Mouse (Mus musculus) heart, postnatal 25 days (tissue): ENCODE data around the gene Slc29a1. TPM values are rescaled to one million over a fixed set of nuclear protein-coding genes. Genes with fewer than 3 reads are reported as not detected.

Source experiments
- DNase-seq: peaks from one replicate; pipeline ENCODE4 v3.0.0; 2022; ENCODE audit warnings: low spot score
- intact Hi-C: fragments of 180-260 bp; cut with DNase I; formaldehyde crosslinking; loops from one replicate; pipeline ENCODE4 v1.15.1; 2025
- total RNA-seq, 2 experiments: library from RNA; stranded (reverse); gene quantifications; 2 replicates each; pipeline ENCODE4 v1.2.3; 2021

Slc29a1 gene
- total RNA-seq, 2 experiments from 2014 or later: 77.9 to 78.4 TPM

DNA sequence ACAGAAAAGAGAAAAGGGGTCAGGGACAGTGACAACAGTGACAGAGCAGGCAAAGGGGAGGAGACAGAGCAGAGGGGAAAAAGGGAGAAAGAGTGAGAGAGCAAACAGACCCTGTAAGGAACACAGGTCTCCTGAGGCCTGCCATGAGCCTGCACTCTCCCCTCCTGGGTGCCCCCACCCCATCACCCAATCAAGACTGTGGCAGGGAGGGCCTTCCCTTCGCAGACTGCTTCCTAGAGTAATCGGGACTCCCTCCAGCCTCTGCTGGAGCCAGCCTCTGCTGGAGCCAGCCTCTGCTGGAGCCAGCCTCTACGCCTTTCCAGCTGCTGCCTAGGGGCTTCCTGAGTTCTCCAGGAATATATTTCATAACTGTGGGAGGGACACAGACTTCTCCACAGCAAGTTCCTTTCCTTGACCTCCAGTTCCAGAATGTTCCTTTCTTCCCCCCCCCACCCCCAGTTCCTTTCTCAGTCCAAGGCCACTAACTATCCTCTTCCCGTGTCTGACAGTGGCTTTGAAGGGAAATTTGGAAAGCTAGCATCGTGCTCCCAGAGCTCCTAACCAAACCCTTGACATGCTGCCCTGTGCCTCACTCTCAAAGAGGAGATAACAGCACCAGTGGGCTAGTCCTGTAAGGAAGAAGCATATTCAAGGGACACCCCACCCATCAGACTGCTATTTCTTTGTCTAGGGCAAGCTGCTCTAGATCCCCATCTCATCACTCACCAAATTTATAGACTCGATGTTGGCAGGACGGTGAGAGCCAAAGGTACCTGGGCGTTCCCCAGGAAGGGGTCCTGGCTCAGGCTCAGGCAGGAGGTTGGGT is 6.6 kb downstream of the Slc29a1 start:
- DNase-seq: peak; percentile 67
- intact Hi-C loops: no loop called here

DNA sequence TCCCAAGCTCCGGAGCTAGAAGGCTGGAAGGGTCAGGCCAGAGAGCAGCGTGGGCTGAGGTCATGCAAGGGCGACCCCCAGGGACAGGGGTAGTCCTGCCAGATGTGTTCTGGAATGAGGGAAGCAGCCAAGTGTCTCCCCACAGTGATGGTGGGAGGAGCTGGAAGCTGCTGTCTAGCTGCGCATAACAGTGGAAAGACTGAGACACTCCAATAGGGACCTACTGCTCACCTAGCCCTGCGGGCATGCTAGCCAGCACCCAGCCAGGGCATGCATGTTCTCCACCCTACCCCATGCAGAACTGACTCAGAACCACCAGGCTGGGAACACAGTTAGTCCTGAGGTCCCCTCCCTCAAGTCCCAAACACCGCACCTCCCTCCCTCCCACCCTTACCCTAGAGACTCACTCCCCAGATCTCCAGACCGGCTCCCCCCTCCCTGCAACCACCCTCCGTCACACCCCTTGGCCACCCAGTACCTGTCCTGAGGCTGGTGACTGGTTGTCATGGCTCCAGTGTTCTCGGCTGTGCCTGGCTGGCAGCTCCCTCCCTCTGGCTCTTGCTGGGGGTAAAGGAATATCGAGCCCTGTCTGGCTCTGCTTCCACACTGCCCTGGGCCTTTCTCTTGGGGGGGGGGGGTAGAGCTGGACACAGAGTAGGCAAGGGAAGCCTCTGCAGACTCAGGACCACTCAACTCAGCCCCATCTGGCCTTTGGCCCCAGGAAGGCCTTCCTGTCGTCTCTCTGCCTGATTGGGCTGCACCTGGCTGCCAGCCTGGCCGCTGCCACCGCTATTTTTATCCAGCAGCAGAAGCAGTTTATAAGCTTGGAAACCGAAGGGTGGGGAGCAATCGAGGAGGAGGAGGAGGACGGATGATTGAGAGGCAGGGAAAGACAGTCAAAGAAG is 7.5 kb downstream of the Slc29a1 start:
- DNase-seq: peak; percentile 70
- intact Hi-C loops: no loop called here

DNA sequence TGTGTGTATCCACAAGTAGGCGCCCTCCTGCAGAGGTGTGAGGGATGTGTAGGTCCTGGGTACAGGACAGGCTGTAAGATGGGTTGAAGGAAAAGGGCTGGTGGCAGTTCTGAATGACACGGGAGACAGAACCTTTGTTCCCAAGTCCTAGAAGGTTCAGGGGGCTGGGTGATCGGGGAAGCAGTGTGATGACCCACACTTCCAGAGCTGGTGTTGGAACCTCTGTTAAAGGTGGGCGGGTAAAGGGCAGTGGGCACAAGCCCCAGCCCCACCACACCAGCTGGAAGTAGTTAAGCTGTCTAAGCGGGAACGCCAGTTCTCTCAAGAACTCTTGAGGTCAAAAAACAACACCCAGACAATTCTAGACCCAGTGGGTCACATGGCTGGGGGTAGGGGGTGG is 9.0 kb downstream of the Slc29a1 start:
- intact Hi-C loops: no loop called here
- no peak for DNase-seq

DNA sequence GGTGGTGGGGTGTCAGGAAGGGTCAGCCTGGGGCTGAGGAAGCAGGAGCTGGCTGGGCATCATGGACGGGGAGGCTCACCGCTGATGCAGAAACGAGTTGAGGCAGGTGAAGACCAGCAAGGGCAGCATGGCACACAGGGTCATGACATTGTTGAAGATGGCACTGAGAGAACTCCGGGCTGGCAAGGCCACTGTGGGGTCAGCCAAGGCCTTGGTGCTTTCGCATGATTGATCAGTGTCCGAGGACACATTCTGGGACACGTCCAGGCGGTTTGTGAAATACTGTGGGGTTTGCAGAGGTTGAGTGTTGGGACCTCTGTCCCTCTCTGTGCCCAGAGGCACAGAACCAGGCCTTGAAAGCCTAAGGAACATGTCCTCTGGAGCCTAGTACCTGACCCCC is 9.6 kb downstream of the Slc29a1 start:
- no peak for DNase-seq
- intact Hi-C loops: no loop called here

DNA sequence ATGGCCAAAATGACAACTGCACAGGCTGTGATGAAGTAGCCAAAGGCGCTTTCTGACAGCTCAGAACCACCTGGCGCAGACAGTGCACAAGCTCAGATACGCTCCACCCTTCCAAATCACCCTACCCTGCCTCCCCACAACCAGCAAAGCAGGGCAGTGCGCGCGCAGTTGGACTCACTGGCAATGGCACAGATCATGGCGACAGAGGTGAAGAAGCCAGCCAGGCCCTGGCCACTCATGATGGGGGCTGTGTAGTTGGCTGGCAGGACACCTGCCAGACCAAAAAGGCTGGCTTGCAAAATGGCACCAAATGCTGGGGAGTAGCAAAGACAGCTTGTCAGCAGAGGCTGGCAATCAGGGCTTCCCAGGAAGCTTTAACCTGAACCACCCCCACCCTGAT is 10.2 kb downstream of the Slc29a1 start:
- intact Hi-C loops: no loop called here
- DNase-seq: no peak

DNA sequence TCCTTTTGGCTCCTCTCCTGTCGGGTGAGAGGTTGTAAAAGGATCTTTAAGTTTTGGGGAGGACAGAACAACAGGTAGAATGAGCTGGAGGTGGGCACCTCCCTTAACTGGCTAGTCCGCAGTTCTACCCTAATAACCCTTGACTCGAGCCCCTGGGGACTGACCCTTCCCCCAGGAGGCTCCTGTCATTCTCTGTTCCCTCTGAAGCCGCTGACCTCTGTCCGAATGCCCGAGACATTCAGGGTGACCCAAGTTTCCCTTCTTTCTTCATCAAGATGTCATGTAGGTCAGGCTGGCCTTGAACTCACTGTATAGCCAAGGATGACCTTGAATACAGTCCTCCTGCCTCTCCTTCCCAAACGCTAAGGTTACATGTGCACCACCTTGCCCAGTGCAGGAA is 11.0 kb downstream of the Slc29a1 start:
- no peak for DNase-seq
- intact Hi-C loops: no loop called here

DNA sequence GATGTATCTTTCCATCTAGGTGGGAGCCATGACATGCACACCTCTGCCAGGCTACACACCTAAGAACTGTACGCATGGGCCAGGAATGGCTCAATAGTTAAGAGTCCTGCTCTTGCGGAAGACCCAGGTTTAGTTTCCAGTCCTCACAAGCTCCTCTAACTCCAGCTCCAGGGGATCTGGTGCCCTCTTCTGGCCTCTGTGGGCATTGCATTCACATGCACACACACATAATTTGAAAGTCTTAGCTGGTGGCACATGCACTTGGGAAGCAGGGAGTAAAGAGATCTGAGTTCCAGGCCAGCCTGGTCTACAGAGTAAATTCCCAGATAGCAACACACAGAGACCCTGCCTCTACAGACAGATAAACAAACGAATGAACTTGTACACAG is 13.0 kb downstream of the Slc29a1 start:
- intact Hi-C loops: no loop called here
- no peak for DNase-seq

DNA sequence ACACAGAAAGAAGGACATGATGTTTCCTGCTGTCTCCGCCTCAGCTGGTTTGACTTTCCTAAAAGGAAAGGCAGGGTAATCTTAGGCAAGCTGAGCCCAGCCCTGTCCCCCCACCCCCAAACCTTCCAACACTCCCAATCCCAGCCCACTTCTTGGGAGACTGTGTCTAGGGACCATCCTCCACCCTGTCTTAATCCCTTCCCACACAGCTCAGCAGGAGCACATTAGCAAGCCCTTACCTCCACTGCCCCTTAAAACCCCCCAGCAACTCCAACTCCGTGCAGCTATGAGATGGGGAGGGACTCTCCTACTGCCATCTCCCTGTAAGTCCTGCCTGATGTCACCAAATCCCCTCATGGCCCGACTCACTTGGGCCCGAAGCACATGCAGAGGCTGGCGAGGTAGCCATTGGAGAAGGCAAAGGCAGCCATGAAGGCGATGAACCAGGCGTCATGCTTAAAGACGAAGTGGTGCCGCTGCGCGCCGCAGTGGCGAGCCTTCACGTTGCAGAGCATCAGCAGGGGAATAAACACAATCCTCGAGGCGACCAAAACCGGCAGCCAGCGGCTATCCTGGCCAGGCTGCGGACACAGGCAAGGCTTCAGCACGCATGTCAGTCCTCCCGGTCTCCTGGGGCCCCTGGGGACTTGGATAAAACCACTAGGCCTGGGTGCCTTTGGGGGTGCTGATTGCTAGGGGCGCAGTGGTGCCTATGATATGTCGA is 13.5 kb downstream of the Slc29a1 start:
- DNase-seq: no peak
- intact Hi-C loops: no loop called here

DNA sequence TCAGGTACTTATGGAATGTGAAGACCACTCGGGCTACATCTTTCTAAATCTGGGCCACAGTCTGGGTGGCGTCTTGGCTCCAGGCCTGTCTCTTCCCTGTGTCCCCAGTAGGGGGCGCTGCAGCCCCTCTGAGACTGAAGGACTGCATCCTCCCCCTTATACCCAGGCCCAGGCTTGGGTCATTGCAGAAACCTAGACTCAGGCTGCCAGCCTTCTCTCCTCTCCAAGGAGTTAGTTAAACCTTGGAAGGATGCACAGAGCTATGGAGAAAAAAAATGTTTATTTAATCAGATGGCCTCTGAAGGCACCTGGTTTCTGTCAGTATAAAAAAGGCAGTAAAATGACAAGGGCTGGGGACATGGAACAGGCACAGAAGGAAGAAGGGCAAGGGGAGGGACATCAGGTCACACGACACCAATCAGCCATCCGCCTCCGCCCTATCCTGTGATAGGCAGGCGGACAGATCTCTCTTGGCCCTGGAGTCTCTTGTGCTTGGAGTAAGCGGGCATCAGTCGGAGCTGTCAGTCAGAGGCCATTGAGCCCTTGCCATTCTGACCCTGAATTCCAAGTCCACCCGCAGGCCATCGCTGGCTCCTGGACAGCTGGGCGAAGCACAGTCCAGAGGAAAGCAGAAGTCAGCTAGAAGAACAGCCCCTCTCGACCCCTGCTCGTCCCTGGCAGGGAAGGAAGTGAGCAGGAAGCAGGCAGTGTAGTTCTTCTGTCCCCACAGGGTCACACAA is 14.3 kb downstream of the Slc29a1 start:
- peak; percentile 73 for DNase-seq
- intact Hi-C loops: no loop called here

DNA sequence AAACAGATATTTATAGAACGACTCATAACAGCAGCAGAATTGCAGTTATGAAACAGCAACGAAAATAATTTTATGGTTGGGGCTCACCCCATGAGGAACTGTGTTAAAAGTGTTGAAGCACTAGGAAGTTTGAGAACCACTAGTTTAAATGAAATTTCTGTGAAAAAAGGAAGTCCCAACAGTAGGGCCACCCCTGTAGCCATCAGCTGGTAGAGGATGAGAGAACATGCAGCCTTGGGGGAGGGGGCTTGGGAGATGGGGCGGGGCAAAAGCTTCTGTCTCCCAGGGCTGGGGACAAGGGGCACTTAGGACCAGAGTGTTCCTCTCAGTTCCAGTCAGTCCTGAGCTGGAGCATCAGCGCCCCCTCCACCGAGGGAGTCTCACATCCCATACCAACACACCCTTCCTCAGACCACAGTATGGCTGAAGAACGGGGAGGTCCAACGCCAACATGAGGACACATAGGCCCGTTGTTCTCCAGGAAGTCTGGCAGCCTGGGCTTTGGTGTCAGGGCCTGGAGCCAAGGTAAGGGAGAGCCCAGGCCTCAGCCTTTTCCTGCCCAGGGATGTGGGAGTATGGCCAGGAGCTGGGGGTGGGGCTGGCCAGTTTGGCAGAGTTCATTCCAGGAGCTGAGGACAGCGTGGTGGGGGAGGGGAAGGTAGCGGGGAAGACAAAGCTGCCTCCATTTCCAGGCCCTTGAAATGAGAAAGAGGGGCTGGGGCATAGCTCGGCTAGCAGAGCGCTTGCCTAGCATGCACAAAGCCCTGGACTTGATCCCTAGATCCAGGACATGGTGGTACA is 15.1 kb downstream of the Slc29a1 start:
- intact Hi-C loops: no loop called here

DNA sequence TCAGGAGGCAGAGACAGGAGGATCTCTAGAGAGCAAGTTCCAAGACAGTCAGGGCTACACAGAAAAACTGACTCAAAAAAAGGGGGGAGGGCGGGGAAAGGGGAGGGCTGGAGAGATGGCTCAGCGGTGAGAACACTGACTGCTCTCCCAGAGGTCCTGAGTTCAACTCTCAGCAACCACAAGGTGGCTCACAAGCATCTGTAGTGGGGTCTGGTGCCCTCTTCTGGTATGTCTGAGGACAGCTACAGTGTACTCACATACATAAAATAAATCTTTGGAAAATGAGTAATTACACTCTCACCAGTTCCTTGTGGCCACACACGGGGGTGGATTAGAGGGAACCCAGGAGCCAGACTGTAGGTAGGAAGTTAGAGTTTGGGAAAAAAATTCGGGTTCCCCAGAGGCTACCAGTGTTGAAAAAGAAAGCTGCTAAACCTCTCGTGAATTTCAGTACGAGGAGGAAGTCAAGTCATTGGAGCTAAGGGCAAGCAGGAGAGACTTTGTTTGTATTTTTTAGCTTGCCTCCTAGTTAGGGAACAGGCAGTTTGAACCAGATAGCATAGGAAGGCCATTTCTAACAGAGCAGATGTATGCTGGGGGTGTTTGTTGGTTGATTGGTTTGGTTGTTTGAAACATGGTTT is 16.6 kb downstream of the Slc29a1 start:
- intact Hi-C loops: loop anchor here (1.0 to 2.0 kb wide), 3 partner anchors 14 to 60 kb away; no protein-coding TSS in a partner anchor
- no peak for DNase-seq

More for the DNA sequence above, 15.1 kb downstream of the Slc29a1 start:
- peak; percentile 88 for DNase-seq

DNA sequence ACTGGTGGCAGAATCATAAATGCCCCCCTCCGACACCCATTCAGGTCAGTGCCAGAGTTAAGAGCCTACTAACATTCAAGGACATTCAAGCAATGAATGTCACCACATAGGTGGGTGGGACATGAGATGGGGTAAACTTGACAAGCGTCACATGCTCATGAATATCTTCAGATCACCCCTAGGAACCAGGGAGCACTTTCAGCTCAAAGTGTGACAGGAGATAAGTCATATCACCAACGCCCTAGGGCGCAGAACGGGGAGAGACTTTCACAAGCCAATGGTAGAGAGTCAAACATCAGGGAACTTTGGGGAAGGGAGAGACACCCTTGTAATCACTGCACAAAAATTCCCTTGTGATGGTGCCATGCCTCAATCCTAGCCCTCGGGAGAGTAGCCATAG is 17.2 kb downstream of the Slc29a1 start:
- intact Hi-C loops: loop anchor here (2.0 kb wide), 2 partner anchors 15 to 61 kb away; no protein-coding TSS in a partner anchor
- no peak for DNase-seq

DNA sequence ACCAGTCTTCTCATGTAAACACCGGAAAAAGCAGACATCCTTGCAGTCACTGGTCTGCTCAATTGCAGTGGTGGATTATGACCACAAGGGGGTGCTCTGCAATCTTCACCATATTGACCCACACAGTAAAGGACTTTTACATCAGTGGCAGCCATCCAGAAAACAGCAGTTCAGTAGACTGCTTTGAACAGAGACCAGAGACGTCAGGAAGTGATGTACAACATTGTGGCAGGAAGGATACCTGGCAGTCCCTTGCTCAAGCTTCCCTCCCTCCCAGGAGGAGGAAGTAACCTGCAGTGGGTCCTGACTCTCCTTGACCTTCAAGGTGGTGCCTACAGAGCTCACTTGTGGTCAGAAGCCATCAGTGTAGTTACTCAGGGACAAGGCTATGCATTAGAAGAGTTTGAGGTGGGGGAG is 17.8 kb downstream of the Slc29a1 start:
- intact Hi-C loops: no loop called here
- no peak for DNase-seq

DNA sequence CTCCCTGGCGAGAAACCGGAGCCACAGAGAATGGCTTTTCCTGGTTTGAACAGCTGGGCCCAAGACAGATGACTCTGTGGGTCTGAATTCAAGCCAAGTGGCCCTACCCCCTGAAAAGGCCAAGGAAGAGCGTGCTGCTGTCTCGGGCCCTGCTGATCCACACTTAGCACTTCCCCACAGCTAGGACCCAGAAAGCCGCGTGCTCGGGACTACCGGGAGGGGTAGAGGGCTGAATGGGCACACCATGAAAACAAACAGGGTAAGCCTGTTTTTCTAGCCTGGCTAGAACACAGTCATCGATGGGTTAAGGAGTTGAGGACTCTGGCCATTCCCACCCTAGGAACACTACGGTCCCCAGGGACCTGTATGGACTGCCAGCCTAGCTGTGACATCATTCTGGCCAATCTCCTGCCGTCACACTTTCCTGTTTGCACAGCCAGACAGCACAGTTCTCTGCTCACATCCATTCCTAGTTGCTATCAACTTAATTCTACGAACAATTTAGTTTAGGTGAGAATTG is 18.4 kb downstream of the Slc29a1 start:
- DNase-seq: peak; percentile 43
- intact Hi-C loops: no loop called here

DNA sequence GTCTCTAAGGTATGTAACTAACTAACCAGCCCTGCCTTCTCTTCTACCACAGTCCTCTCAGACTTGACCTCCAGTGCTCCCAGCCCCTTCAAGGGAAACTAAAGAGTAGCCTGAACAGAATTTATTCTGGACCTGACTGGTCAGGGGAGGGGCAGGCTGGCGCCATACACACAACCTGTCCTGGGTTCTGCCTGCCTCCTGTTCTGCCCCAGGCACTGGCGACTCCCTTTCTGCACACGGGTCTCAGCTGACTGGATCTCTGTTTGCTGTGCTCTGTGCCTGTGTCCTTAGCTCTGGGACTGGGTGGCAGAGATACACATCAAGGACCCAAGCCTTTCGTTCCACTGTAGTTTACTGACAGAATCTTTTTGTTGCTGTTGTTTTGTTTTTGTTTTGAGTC is 19.9 kb downstream of the Slc29a1 start:
- no peak for DNase-seq
- intact Hi-C loops: loop anchor here (5.0 kb wide), 1 partner anchor 143 kb away; no protein-coding TSS in a partner anchor

DNA sequence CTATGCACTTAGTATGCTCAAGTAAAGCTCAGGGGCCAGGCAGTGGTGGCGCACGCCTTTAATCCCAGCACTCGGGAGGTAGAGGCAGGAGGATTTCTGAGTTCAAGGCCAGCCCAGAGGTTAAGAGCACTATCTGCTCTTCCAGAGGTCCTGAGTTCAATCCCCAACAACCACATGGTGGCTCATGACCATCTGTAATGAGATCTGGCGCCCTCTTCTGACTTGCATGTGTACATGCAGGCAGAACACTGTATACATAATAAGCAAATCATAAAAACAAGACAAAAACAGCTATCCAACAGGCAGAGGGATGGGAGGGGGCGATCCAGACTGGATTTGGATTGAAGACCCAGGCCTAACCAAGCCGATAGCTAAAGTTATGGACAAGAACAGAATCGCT is 20.6 kb downstream of the Slc29a1 start:
- intact Hi-C loops: loop anchor here (5.0 kb wide), 1 partner anchor 143 kb away; no protein-coding TSS in a partner anchor
- no peak for DNase-seq

DNA sequence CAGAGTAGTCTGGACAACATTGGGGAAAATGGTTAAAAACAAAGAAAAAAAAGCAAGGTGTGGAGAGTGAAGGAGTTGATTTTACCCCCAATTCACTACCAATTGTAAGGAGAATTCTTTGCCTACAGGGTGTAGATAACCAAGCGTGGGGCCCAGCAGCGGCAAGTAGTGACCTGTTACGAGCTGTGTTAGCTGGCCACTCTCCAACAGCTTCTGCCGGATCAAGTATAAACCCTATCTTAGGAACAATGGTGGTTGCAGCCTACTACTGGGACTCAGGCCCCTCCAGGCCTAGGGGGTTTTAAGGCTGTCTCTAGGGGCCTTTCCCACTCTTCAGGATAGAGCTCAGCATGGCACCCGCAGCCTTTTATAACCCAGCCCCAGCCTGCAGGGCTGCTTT is 21.2 kb downstream of the Slc29a1 start:
- DNase-seq: no peak
- intact Hi-C loops: loop anchor here (5.0 kb wide), 1 partner anchor 144 kb away; no protein-coding TSS in a partner anchor
